Mouse (Mus musculus): ENCODE results near the gene Homer2. TPM values are rescaled to one million over a fixed set of nuclear protein-coding genes. Genes with fewer than 3 reads are reported as not detected.
A peak's percentile ranks its signal among the peaks of the same experiment; 100 is the strongest.

Gene Homer2
- total RNA-seq, 1 experiment from 2014 or later, result 0.45 TPM

DNA sequence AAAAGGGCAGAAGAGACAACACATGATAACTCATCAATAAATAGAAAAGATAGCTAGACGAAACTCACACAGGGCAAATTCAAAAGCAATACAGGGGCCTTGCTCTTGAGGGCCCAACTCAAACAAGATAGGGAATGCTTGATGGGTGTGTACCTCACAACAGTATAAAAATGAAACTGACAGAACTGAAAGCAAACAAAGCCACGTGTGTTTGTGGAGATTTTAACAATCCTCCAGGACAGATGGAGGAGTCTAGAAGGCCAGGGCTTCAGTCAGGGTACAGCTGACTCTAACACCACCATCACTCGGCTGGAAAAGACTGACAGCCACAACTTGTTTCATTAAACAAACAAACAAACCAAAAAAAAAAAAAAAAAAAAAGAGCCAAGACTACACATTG is 44.3 kb downstream of the Homer2 start:
- no peak for ATAC-seq (replicated peaks in 1 of 2; ENCODE audit: insufficient read depth in 1 of 2, low FRiP score in 2 of 2, low TSS enrichment in 1 of 2, low read depth in 1 of 2, poor library complexity in 2 of 2, severe bottlenecking in 2 of 2)

DNA sequence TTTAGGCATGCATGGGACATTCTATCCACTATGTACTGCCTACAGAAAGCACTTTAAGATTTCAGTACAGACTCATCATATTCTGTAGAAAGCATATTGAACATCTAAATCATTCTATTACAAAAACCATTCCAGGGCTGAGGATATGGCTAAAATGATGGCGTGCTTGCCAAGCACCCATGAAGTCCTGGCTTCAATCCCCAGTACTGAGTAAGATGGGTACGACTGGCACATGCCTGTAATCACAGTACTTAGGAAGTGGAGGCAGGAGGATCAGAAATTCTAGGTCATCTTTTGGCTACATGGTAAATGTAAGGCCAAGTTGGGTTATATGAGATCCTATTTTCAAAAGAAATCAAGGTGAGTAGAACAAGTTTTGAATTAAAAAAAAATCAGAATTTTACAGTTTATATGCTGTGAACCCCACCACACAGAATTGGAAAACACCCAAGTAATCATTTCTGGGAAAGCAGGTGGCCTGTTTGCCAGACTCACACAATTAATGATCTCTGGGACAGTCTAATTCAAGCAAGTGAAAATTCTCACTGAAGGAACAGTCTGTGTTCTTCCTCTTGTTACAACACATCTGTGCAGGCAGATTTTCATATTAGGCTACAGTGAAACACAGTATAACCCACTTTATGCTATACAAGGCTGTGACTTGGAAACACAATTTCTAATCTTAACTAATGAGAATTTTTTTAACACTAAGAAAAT is 49.5 kb downstream of the Homer2 start:
- ATAC-seq (replicated peaks in 1 of 2; ENCODE audit: insufficient read depth in 1 of 2, low FRiP score in 2 of 2, low TSS enrichment in 1 of 2, low read depth in 1 of 2, poor library complexity in 2 of 2, severe bottlenecking in 2 of 2), result no peak

DNA sequence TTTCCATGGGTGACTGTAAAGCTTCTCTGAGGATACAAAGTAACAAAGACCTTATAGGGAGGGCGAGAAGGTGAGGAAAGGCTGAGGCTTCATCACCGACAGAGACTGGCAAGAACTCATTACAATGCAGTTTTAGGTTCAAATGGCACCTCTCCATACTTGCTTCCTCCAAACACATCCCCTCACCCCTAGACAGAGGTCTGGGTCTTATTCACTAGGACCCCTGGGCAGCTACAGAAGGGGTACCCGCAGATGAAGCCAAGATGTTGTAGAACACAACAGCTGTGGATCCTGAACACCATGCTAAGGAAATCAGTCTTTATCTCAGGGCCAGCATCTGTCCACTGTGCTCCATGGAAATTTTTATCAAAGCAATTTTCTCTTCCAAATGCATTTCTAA is 50.3 kb downstream of the Homer2 start:
- no peak for ATAC-seq (replicated peaks in 1 of 2; ENCODE audit: insufficient read depth in 1 of 2, low FRiP score in 2 of 2, low TSS enrichment in 1 of 2, low read depth in 1 of 2, poor library complexity in 2 of 2, severe bottlenecking in 2 of 2)

DNA sequence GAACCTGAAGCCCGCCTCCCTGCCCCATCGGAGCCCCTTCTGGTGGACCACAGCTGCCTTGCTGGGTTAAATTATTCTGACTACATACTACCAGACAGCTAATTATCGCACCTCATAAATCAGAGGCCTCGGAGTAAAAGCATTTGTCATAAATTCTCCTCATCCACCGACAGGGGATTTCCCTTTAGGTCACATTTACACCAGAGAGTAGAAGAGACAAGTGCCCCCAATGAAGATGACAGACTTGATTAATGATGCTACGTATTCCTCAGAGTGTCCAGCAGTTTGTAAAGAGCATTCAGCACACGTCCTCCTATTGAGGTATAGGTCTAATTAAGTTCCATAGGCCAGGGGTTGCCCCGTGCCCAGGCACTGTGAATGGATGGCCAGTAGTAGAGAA is 50.7 kb downstream of the Homer2 start:
- no peak for ATAC-seq (replicated peaks in 1 of 2; ENCODE audit: insufficient read depth in 1 of 2, low FRiP score in 2 of 2, low TSS enrichment in 1 of 2, low read depth in 1 of 2, poor library complexity in 2 of 2, severe bottlenecking in 2 of 2)

DNA sequence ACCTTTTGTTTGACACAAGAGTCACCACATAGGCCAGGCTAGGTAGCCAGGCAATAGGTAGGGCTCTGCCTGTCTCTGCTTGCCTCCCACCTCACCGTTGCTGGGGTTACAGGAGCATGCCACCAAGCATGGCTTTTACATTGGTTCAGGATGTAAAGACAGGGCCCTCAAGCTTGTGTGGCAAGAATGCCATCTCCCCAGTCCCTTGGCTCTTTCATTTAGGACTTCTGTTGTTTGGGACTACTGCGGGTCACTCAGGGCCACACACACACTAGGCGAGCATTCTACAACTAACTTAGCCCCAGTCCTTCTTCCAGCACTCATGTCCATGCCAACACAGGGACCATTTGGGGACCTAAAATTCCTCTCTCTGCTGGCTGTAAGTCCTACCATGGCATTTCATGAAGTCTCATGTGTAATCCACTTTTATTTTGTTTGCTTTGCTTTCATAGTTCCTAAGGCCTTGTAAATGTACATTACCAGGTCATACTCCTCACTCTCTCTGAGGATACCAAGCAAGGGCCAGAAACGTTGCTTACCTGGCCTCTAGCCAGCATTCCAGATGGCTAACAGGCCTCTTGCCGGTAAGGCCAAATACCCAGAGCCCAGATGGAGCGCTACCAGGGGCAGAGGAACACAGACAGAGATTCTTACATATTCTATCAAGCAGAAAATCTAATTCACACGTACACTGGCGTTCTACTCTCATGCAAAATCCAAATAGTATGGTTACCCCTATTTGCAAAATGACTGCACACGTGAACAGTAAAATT is 52.2 kb downstream of the Homer2 start:
- no peak for ATAC-seq (replicated peaks in 1 of 2; ENCODE audit: insufficient read depth in 1 of 2, low FRiP score in 2 of 2, low TSS enrichment in 1 of 2, low read depth in 1 of 2, poor library complexity in 2 of 2, severe bottlenecking in 2 of 2)

DNA sequence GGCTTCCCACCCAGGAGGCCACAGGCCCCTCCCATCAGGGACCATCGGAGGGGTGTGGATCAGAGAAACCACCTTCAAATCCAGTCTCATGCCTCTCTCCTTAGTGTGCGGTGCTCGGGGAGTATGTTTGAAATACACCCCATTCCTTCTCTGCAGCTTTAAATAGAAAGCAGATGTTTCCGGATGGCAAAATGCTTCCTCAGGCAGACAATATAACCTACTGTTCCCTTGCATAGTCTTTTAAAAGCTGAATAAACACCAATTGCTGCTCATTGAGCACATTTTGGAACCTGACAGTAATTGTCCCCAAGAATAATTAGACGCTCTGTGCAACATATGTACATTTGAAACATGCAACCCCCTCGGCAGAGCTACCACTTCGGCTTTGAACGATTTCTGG is 53.3 kb downstream of the Homer2 start:
- no peak for ATAC-seq (replicated peaks in 1 of 2; ENCODE audit: insufficient read depth in 1 of 2, low FRiP score in 2 of 2, low TSS enrichment in 1 of 2, low read depth in 1 of 2, poor library complexity in 2 of 2, severe bottlenecking in 2 of 2)

DNA sequence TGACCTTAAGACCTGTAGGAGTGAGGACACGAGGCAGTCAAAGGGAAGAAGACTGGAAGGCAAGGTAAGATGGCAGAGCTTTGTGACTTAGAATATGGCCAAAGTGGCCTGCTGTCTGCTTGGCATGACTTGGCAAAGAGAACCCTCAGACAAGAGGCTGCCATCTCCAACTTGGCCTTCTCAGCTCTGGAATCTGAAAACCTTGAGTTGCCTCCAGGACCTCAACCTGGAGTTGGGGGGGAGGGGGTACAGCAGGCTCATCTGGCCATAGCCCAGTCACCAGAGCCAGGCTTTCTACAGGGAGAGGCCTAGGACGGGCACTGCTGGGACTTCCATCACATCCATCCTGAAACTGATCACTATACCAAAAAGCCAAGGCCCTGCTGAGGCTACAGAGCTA is 55.0 kb downstream of the Homer2 start:
- ATAC-seq (replicated peaks in 1 of 2; ENCODE audit: insufficient read depth in 1 of 2, low FRiP score in 2 of 2, low TSS enrichment in 1 of 2, low read depth in 1 of 2, poor library complexity in 2 of 2, severe bottlenecking in 2 of 2), result no peak

DNA sequence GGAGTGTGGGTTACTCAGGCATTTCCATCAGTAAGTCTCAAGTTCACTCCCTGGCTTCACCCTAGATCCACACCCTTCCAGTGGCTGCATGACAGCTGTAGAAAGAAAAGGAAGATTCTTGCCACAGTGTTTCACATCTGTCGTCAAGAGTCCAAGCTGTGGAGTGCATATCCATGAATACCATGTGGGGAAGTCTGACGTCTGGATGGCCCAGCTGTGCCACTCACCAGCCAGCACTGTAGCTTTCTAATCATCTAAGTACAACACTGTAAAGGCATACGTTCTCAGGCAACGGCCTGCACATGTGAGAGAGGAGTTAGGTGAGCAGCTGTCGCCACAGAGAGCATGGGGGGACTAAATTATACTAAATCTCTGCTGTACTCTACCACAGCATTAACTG is 56.0 kb downstream of the Homer2 start:
- ATAC-seq (replicated peaks in 1 of 2; ENCODE audit: insufficient read depth in 1 of 2, low FRiP score in 2 of 2, low TSS enrichment in 1 of 2, low read depth in 1 of 2, poor library complexity in 2 of 2, severe bottlenecking in 2 of 2), result no peak

DNA sequence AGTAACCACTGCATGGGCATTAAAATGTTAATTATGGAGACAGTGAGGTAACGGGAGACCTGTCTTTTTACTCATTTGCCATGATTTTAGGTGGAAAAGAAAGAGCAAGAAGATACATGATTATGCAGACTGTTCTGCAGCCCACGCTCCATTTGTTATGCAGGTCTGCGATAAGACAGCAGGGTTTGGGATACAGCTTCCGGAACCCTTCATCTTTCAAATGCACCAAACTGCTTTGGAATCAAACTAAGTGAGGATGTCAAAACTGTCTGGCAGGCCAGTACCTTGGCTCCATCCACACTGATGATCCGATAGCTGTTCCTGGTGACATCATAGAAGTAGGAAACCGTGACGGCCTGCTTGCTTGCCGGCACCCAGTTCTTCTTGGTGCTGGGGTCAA is 58.1 kb downstream of the Homer2 start:
- ATAC-seq (replicated peaks in 1 of 2; ENCODE audit: insufficient read depth in 1 of 2, low FRiP score in 2 of 2, low TSS enrichment in 1 of 2, low read depth in 1 of 2, poor library complexity in 2 of 2, severe bottlenecking in 2 of 2), result no peak

DNA sequence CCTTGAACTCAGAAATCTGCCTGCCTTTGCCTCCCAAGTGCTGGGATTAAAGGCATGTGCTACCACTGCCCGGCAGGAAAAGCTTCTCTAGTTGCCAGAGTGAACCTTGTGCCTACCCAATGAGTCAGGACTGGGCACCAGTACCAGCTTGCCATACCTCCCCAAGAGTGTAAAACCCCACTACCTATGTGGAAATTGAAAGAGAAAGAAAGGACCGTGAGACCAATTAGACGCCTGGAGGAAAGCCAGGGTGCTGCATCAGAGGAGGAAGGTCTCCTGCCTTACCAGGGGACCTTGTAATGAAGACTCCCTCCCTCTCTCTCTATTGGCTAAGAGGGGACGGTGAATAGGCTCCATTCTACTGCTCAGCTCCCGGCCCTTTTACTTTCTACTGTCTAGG is 59.4 kb downstream of the Homer2 start:
- 0 out of 4 replicates have a peak, but pooled peaks have one; percentile 21 to 27 for ATAC-seq (replicated peaks in 1 of 2; ENCODE audit: insufficient read depth in 1 of 2, low FRiP score in 2 of 2, low TSS enrichment in 1 of 2, low read depth in 1 of 2, poor library complexity in 2 of 2, severe bottlenecking in 2 of 2)

DNA sequence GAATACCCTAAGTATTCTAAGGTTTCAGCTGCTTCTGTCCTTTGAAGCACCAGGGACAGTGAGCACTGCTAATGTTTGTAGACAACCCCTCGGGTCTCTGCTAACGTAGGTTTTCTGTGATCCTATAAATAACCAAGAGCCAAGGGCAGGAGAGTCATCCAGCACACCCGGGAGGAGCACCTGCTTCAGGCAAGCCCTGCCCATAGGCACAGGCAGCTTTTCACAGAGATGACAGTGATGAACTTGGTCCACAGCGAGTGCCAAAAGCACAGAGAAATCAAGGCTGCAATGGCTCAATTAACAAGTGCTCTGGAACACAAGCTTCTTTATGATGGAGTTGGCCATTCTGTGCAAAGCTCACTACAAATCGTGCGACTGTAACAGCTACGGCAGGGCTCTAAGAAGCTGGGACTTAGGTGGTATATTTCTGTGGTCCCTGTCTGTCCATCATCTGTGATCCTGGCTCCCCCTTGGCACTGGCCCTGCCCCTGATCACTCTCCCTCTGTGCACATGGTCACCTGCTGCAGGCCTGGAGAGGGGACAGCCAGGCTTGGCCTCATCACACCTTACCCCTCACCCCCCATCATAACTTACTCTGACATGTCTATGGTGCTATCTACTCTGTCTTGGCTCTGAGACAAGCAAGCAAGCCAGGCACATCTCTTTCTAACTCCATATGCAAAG is 62.6 kb downstream of the Homer2 start:
- no peak for ATAC-seq (replicated peaks in 1 of 2; ENCODE audit: insufficient read depth in 1 of 2, low FRiP score in 2 of 2, low TSS enrichment in 1 of 2, low read depth in 1 of 2, poor library complexity in 2 of 2, severe bottlenecking in 2 of 2)

DNA sequence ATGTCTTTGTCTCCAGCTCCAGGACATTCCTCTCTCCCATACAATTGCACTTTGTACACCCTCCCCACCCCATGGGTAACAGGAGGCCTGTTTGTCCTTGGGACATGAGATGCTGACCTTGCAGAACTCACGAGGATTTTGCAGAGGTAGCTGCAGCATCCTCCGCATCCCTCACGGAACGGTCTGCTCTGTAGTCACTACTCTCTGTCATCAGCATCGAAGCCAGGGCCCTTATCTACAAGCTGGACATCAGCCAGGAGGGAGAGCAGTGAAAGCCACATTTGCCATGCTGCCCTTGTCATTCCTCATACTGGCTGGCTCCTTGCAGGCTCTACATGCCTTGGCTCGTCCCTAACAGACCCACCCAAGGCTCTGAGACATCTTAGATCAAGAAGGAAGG is 66.2 kb downstream of the Homer2 start:
- no peak for ATAC-seq (replicated peaks in 1 of 2; ENCODE audit: insufficient read depth in 1 of 2, low FRiP score in 2 of 2, low TSS enrichment in 1 of 2, low read depth in 1 of 2, poor library complexity in 2 of 2, severe bottlenecking in 2 of 2)

DNA sequence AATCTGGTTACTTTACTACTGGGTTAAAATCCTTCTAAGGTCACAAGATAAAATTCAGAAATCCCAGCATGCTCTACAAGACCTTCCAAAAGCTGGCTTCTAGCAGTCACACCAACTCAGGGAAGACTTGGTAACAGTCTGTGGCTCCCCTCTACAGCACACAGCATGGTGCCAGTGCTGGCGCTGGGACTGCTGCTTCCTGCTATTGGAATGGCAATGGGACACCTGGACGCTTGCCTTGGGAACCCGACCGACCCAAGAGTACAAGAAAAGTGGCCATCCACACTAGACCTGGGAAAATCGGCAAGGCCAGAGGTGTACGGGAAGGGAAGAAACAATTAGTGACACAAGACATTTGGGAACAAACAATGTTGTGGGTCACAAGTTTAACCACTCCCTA is 74.7 kb downstream of the Homer2 start:
- no peak for ATAC-seq (replicated peaks in 1 of 2; ENCODE audit: insufficient read depth in 1 of 2, low FRiP score in 2 of 2, low TSS enrichment in 1 of 2, low read depth in 1 of 2, poor library complexity in 2 of 2, severe bottlenecking in 2 of 2)

DNA sequence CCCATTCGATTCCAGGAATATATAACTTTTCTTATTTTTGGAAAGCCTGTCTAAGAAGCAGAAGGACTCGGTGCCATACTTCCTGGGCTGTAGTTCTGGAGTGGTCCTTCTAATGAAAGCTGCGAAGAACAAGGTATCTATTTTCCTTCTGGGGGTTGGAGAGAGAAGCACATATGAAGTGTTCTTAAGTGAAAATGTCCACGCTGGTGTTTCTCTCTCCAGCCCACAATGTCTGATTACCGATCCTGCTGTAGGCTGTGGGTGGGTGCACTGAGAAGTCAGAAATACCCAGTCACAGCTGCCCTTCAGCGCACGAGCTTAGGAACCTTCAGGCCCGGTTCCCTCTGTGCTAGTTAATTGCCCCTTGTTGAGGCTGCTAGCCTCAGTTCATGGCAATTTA is 76.1 kb downstream of the Homer2 start:
- no peak for ATAC-seq (replicated peaks in 1 of 2; ENCODE audit: insufficient read depth in 1 of 2, low FRiP score in 2 of 2, low TSS enrichment in 1 of 2, low read depth in 1 of 2, poor library complexity in 2 of 2, severe bottlenecking in 2 of 2)

DNA sequence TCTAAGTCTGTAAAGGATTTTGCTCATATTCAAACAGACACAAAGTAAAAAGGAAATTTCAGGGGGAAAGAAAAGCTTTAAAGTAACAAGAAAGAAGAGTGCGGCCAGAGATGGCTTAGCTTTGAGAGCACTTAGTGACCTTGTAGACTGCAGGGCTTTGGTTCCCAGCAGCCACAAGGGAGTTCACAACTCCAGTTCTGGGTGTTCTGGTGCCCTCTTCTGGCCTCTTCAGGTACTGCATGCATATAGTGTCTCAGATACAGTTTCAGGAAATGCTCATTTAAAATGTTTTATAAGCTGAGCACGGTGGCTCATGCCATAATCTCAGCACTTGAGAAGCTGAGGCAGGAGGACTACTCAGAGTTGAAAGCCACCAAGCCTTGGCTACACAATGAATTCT is 80.9 kb downstream of the Homer2 start:
- ATAC-seq (replicated peaks in 1 of 2; ENCODE audit: insufficient read depth in 1 of 2, low FRiP score in 2 of 2, low TSS enrichment in 1 of 2, low read depth in 1 of 2, poor library complexity in 2 of 2, severe bottlenecking in 2 of 2), result no peak

DNA sequence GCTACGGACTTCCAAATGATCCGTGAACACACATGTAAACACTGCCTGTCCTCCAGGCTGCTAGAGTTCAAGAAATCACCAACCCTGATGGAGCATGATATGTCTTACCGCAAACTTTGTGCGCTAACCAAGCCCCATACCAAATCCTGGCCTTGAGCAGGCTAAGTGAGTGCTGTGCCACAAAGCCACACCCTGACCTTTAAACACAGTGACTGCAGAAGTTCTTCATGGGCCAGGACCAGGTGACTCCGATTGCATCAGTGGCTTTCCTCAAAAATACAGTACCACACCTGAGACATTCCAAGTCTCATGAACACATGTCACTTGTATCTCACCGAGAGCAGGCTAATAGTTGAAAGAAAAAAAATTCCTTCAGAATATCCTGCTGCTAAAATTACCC is 83.6 kb downstream of the Homer2 start:
- ATAC-seq (replicated peaks in 1 of 2; ENCODE audit: insufficient read depth in 1 of 2, low FRiP score in 2 of 2, low TSS enrichment in 1 of 2, low read depth in 1 of 2, poor library complexity in 2 of 2, severe bottlenecking in 2 of 2), result no peak

DNA sequence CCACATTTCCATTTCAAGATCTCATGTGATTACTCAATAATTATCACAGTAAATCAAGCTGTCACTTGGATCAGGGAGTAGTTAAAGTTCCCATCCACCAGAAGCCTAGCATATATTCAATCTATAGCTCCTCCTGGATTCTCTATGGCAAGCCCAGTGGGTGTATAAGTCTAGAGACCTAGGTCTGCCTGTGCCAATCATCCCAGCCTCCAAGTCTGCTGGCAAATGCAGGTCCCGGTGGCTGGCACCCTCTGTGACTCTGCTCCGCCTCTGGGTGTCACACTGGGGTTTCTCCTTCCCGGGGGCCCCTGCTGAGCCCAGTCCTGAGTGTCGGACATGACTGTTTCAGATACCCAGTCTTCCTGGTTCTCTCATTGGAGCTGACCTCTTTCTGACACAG is 84.5 kb downstream of the Homer2 start:
- no peak for ATAC-seq (replicated peaks in 1 of 2; ENCODE audit: insufficient read depth in 1 of 2, low FRiP score in 2 of 2, low TSS enrichment in 1 of 2, low read depth in 1 of 2, poor library complexity in 2 of 2, severe bottlenecking in 2 of 2)

DNA sequence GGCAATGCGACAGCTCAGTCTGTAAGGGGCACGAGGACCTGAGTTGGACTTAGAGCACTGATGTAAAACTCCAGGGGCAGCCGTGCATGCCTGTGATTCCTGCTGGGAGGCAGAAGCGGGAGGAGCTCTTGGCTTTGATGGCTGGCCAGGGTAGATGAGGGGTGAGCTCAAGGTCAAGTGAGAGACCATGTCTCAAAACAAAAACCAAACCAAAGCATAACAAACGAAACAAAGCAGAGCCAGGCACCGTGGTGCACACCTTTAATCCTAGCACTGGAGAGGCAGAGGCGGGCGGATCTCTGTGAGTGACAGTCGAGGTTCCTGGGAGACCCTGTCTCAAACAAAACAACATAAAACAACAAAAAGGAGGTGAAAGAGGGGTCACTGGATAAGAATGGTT is 92.3 kb downstream of the Homer2 start:
- ATAC-seq (replicated peaks in 1 of 2; ENCODE audit: insufficient read depth in 1 of 2, low FRiP score in 2 of 2, low TSS enrichment in 1 of 2, low read depth in 1 of 2, poor library complexity in 2 of 2, severe bottlenecking in 2 of 2), result no peak
